Mouse (Mus musculus) limb, embryonic 14.5 days (tissue): Measurements from ENCODE around the gene Bdp1. TPM values are rescaled to one million over a fixed set of nuclear protein-coding genes. Genes with fewer than 3 reads are reported as not detected.

ENCODE experiments used
- ATAC-seq: fragments of 200-750 bp; cut with Nextera tagmentation; 2 replicates; pipeline ENCODE4 v1.8.0; 2017; ENCODE audit warnings: low read depth, moderate number of reproducible peaks, moderate TSS enrichment; ENCODE audit not compliant: low FRiP score
- DNase-seq: peaks from one replicate; pipeline ENCODE4 v3.0.0-alpha.2; 2015; ENCODE audit warnings: low spot score
- H3K27ac ChIP-seq: fragments of 300-500 bp; sonication (generic); replicated peaks from 2 replicates; pipeline ENCODE4 v1.5.1; 2014; ENCODE audit warnings: low read depth, mild to moderate bottlenecking, low read length, moderate library complexity, mixed read lengths
- H3K27me3 ChIP-seq: fragments of 300-500 bp; sonication (generic); 2 replicates; pipeline ENCODE4 v1.6.1; 2014; ENCODE audit warnings: low read length, mixed read lengths; ENCODE audit not compliant: control insufficient read depth, insufficient read depth
- H3K36me3 ChIP-seq: fragments of 300-500 bp; sonication (generic); 2 replicates; pipeline ENCODE4 v1.6.1; 2014; ENCODE audit warnings: mild to moderate bottlenecking, low read length, moderate library complexity, mixed read lengths; ENCODE audit not compliant: control insufficient read depth, insufficient read depth
- H3K4me1 ChIP-seq: fragments of 300-500 bp; sonication (generic); 2 replicates; pipeline ENCODE4 v1.6.1; 2014; ENCODE audit warnings: antibody characterized with exemption, low read length, mixed read lengths; ENCODE audit not compliant: control insufficient read depth, insufficient read depth
- H3K4me2 ChIP-seq: fragments of 300-500 bp; sonication (generic); replicated peaks from 2 replicates; pipeline ENCODE4 v1.6.1; 2014; ENCODE audit warnings: low read depth, mild to moderate bottlenecking, low read length, moderate library complexity; ENCODE audit not compliant: severe bottlenecking
- H3K4me3 ChIP-seq: fragments of 300-500 bp; sonication (generic); replicated peaks from 2 replicates; pipeline ENCODE4 v1.5.1; 2014; ENCODE audit warnings: low read length
- H3K9ac ChIP-seq: fragments of 300-500 bp; sonication (generic); 2 replicates; pipeline ENCODE4 v1.6.1; 2014; ENCODE audit warnings: mild to moderate bottlenecking, low read depth, low read length, moderate library complexity; ENCODE audit not compliant: severe bottlenecking
- H3K9me3 ChIP-seq: fragments of 300-500 bp; sonication (generic); 2 replicates; pipeline ENCODE4 v1.6.1; 2016; ENCODE audit warnings: low read length; ENCODE audit not compliant: control insufficient read depth
- POLR2A ChIP-seq: fragments of 200-500 bp; IDR thresholded peaks from 2 replicates; pipeline ENCODE4 v1.8.0; 2012; ENCODE audit warnings: inconsistent platforms, mild to moderate bottlenecking, moderate library complexity, borderline replicate concordance; ENCODE audit not compliant: insufficient read depth, insufficient read length; ENCODE audit errors: extremely low read depth
- WGBS: fragments of 180-500 bp; shearing (Covaris S2); extraction: QIAGEN DNeasy Blood & Tissue Kit; methylation state at CpG from one replicate; pipeline ENCODE4 v1.1.7; 2014; 5-methylcytosine and 5-hydroxymethylcytosine counted together
- polyA plus RNA-seq, 2 experiments: library from polyadenylated mRNA; depleted of rRNA in 1 of 2; stranded (reverse) in 1 of 2; unstranded in 1 of 2; fragments of >200 nt; fragmentation: Nextera tagmentation in 1 of 2; extraction: Ambion mirVana in 1 of 2; gene quantifications; 2 replicates each; pipeline versions ENCODE4 v1.2.1 to v1.2.3; 2012 to 2014

Gene Bdp1
- polyA plus RNA-seq, 2 experiments = 12.7 to 20.6 TPM

GRCm38 (mm10) chr13:100123970-100124369 lies 20.1 kb upstream of the Bdp1 start:
- H3K9me3 ChIP-seq = no peaks in the 10 kb centered on the region
- 89% methylated on average over 3 of the region's 3 CpGs for WGBS
- TF ChIP-seq POLR2A = no peak
- H3K4me2 ChIP-seq = peak overlapping the region; percentile 88
- no peaks in the 10 kb centered on the region for H3K27me3 ChIP-seq
- peak overlapping the region; percentile 97 for H3K4me3 ChIP-seq
- H3K36me3 ChIP-seq = peaks cover 22% of the 10 kb centered on the region
- no peak overlapping the region for H3K27ac ChIP-seq
- H3K4me1 ChIP-seq = peaks cover 8% of the 10 kb centered on the region; the same call in 1 of the 2 replicates
- H3K9ac ChIP-seq = no peak overlapping the region
- DNase-seq = no peak
- ATAC-seq = no peak

GRCm38 (mm10) chr13:100112218-100112972 lies 8.5 kb upstream of the Bdp1 start:
- no peaks in the 10 kb centered on the region for H3K9me3 ChIP-seq
- DNase-seq (peak; percentile 21), ATAC-seq (no peak)
- H3K27me3 ChIP-seq = no peaks in the 10 kb centered on the region
- no peak overlapping the region for H3K27ac ChIP-seq
- no peak overlapping the region for H3K9ac ChIP-seq
- H3K4me1 ChIP-seq = peaks cover 5% of the 10 kb centered on the region; the same call in 1 of the 2 replicates
- no peak overlapping the region for H3K4me2 ChIP-seq
- 37% methylated on average over 5 of the region's 5 CpGs for WGBS
- peaks cover 20% of the 10 kb centered on the region for H3K36me3 ChIP-seq
- H3K4me3 ChIP-seq = no peak overlapping the region
- no peak for TF ChIP-seq POLR2A

GRCm38 (mm10) chr13:100107652-100108472 lies 4.0 kb upstream of the Bdp1 start, which contains the start of gene Serf1:
Gene Serf1 (plus strand): TSS chr13:100108012.
- H3K4me2 ChIP-seq = peak within 1 kb of the TSS; percentile 76

GRCm38 (mm10) chr13:100103052-100103658 lies 715 bp downstream of the Bdp1 start:
- no peak for ATAC-seq
- WGBS = 7% methylated on average over 15 of the region's 15 CpGs

More at GRCm38 (mm10) chr13:100107652-100108472, 4.0 kb upstream of the Bdp1 start, which contains the start of gene Serf1:
- Histone ChIP-seq H3K36me3 (no peaks in the 10 kb centered on the region; the same call in 1 of the 2 replicates), H3K9me3 (no peaks in the 10 kb centered on the region), H3K4me3 (peak within 1 kb of the TSS; percentile 81), H3K27me3 (no peaks in the 10 kb centered on the region), H3K27ac (peak within 1 kb of the TSS; percentile 78), H3K4me1 (peaks cover 6% of the 10 kb centered on the region), H3K9ac (peak within 1 kb of the TSS; percentile 89)
- ATAC-seq (peak; percentile 86), DNase-seq (peak; percentile 85)
- under 1% methylated on average over 48 of the region's 76 CpGs for WGBS
- no peak; the same call in 1 of the 2 replicates for TF ChIP-seq POLR2A

GRCm38 (mm10) chr13:100098808-100099207 lies 5.1 kb downstream of the Bdp1 start:
- H3K4me3 ChIP-seq = no peak overlapping the region
- WGBS = 91% methylated on average over 6 of the region's 6 CpGs
- no peak overlapping the region for H3K4me2 ChIP-seq
- no peaks in the 10 kb centered on the region for H3K9me3 ChIP-seq
- no peaks in the 10 kb centered on the region for H3K27me3 ChIP-seq
- TF ChIP-seq POLR2A = no peak
- H3K36me3 ChIP-seq = peaks cover 48% of the 10 kb centered on the region
- DNase-seq (no peak), ATAC-seq (no peak)
- no peak overlapping the region for H3K27ac ChIP-seq
- no peak overlapping the region for H3K9ac ChIP-seq
- H3K4me1 ChIP-seq = peaks cover 9% of the 10 kb centered on the region

More at GRCm38 (mm10) chr13:100103052-100103658, 715 bp downstream of the Bdp1 start:
- Histone ChIP-seq H3K4me1 (peaks cover 9% of the 10 kb centered on the region), H3K9ac (peak overlapping the region; percentile 90), H3K4me2 (peak overlapping the region; percentile 51), H3K9me3 (no peaks in the 10 kb centered on the region), H3K36me3 (peaks cover 9% of the 10 kb centered on the region), H3K4me3 (peak overlapping the region; percentile 99), H3K27me3 (no peaks in the 10 kb centered on the region), H3K27ac (peak overlapping the region; percentile 70)
- TF ChIP-seq POLR2A = no peak
- DNase-seq = no peak
